Mouse (Mus musculus): ENCODE data around the gene Ghrh. TPM values are rescaled to one million over a fixed set of nuclear protein-coding genes. Genes with fewer than 3 reads are reported as not detected.

Gene Ghrh
- polyA plus RNA-seq, 1 experiment from 2014 or later, result 0.49 TPM

DNA sequence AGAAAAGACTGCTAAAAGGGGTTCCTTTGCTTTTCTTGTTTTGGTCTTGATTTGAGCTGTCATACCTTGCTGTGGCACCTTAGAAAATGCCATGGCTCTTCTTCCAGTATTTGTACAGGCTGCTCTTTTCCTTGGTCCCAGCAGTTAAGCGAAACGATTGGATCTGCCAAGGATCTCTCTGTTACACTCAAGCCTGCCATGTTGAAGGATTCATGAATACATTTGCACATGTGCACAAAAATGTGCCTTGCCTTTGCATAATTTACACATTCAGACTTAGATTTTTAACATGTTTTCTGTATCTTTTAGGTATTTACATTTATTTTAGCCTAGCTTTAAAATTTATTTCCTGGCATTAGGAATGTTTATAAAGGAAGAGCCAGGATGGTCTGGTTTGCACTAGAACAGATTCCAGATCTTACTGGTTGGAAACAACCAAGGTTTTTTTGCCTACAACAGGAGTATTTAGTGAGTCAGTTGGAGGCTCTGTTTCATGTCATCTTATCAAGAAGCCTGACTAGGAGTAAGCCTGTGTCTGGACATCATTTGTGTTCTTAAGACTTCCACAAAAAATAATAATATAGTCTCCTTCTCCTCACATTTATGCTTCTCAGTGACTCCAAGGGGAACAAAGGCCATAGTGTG lies 38.9 kb downstream of the Ghrh start:
- Histone ChIP-seq H3K9me3 (ENCODE audit: control insufficient read depth, low read length) (no peaks in the 10 kb centered on the region), H3K4me3 (ENCODE audit: low read depth, low read length) (no peak overlapping the region), H3K27ac (replicated peaks) (no peak overlapping the region), H3K27me3 (ENCODE audit: control insufficient read depth, insufficient read depth, low read length) (no peaks in the 10 kb centered on the region), H3K36me3 (ENCODE audit: control insufficient read depth, insufficient read depth, low read length) (peaks cover 15% of the 10 kb centered on the region), H3K9ac (ENCODE audit: low read length) (no peak overlapping the region), H3K4me1 (replicated peaks; ENCODE audit: control insufficient read depth, insufficient read depth) (no peaks in the 10 kb centered on the region), H3K4me2 (replicated peaks; ENCODE audit: low read depth) (no peak overlapping the region)
- TF ChIP-seq EP300 (optimal IDR thresholded peaks at IDR 0.05) (no peak), CTCF (IDR thresholded peaks at IDR 0.05; ENCODE audit: low read depth) (no peak)
- 37% methylated on average over 2 of the region's 2 CpGs for WGBS
- DNase-seq (ENCODE audit: low spot score) (no peak), ATAC-seq (ENCODE audit: low FRiP score, low TSS enrichment) (no peak; the same call in 1 of the 2 replicates)

DNA sequence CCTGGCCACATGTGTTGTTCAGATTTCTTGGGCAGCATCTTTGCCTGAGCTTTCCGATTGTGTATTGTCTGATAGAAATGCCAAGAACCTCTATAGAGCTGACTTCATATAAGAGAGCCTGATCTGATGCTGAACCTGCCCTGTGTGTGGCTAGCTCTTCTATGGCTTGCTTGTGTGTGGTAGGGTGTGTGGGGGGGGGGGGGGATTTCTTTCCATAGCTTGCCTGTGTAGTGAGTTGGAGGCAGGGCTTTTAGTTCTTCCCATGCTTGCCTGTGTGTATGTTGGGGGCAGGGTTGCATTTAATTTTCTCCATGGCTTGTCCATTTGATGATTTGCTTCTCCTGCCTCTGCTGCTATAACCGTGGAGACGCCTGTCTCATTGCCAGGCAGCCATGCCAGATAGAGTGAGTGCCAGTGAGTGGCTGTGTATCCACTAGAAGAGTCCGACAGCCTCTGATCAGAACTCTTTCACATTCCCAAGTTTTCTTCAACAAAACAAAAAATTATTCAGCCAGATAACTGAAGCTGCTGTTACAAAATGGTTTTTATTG lies 39.5 kb downstream of the Ghrh start:
- TF ChIP-seq CTCF (IDR thresholded peaks at IDR 0.05; ENCODE audit: low read depth) (no peak), EP300 (optimal IDR thresholded peaks at IDR 0.05) (no peak)
- 66% methylated on average over 4 of the region's 4 CpGs for WGBS
- H3K9me3 ChIP-seq (ENCODE audit: control insufficient read depth, low read length), result no peaks in the 10 kb centered on the region
- H3K27ac ChIP-seq (replicated peaks), result no peak overlapping the region; the same call in 1 of the 2 replicates
- H3K4me1 ChIP-seq (replicated peaks; ENCODE audit: control insufficient read depth, insufficient read depth), result no peaks in the 10 kb centered on the region
- no peak overlapping the region for H3K9ac ChIP-seq (ENCODE audit: low read length)
- no peak overlapping the region for H3K4me2 ChIP-seq (replicated peaks; ENCODE audit: low read depth)
- ATAC-seq (ENCODE audit: low FRiP score, low TSS enrichment), result no peak
- peaks cover 18% of the 10 kb centered on the region for H3K36me3 ChIP-seq (ENCODE audit: control insufficient read depth, insufficient read depth, low read length)
- DNase-seq (ENCODE audit: low spot score), result no peak
- H3K4me3 ChIP-seq (ENCODE audit: low read depth, low read length), result no peak overlapping the region
- no peaks in the 10 kb centered on the region for H3K27me3 ChIP-seq (ENCODE audit: control insufficient read depth, insufficient read depth, low read length)

DNA sequence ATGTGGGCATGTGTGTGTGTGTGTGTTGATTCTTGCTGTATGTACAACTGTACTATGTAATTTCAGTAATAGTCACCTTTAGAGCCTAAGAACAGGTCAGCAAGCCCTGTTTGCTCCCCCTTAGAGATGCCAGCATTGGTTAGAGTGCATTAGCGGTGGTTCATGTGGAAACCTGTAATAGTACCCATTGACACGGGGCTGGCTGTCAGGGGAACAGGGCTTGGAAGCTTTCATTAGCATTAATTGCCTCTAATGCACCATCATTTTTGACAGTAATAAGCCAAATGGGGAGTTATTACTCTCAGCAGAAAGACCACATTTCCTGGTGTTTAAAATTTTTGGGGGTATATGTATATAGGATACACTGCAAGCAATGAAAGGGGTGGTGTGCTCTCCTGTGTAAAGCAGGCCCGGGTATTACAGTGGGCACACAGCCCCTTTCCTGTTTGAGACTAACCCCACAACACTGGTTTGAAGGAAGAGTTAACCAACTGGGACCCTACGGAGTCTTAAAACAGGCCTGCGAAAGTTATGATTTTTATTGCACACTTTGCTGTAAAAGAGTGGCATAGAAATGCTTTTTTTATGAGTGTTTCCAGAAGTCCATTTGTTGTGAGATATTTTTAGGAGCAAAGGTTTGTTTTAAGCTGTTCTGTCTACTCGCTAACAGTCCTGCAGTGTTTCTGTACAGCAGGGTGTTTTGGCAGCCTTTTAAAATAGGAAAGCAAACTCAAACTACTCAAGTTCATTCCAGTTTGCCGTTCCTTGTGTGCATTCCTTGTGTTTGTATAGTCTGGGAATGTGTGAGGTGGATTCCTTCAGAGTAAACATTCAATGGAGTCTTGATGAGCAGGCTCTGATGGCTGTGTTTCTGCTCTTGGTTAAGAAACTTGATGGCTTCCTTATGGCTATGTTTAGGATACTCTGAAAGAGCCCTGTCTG lies 40.9 kb downstream of the Ghrh start:
- no peak overlapping the region for H3K9ac ChIP-seq (ENCODE audit: low read length)
- H3K9me3 ChIP-seq (ENCODE audit: control insufficient read depth, low read length), result no peaks in the 10 kb centered on the region
- peak; percentile 57 for ATAC-seq (ENCODE audit: low FRiP score, low TSS enrichment)
- no peaks in the 10 kb centered on the region for H3K4me1 ChIP-seq (replicated peaks; ENCODE audit: control insufficient read depth, insufficient read depth)
- no peak overlapping the region for H3K4me3 ChIP-seq (ENCODE audit: low read depth, low read length)
- H3K27ac ChIP-seq (replicated peaks), result no peak overlapping the region; the same call in 1 of the 2 replicates
- no peak overlapping the region for H3K4me2 ChIP-seq (replicated peaks; ENCODE audit: low read depth)
- H3K36me3 ChIP-seq (ENCODE audit: control insufficient read depth, insufficient read depth, low read length), result peaks cover 27% of the 10 kb centered on the region
- TF ChIP-seq CTCF (IDR thresholded peaks at IDR 0.05; ENCODE audit: low read depth), result no peak
- no peak for TF ChIP-seq EP300 (optimal IDR thresholded peaks at IDR 0.05)
- WGBS, result 41% methylated on average over 7 of the region's 7 CpGs
- DNase-seq (ENCODE audit: low spot score), result no peak
- H3K27me3 ChIP-seq (ENCODE audit: control insufficient read depth, insufficient read depth, low read length), result no peaks in the 10 kb centered on the region

DNA sequence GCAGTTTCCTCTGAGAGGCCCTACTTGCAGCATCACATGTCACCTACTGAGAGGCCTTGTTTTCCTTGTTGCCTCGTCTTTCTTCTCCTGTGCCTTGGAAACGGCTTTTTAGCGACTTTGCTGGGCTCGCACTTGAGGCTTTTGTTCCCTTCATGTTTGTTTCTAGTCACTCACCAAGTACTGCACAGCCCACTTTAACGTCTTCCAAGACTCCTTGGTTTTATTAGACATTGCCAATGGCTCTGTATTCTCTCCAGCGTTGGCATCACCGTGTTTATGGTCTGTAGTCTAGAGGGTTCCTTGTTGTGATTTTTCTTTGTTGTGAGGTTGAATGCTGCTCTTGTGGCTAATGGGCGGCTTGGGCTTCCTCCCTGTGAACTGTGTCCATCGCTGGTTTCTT lies 44.2 kb downstream of the Ghrh start:
- 79% methylated on average over 9 of the region's 9 CpGs for WGBS
- no peaks in the 10 kb centered on the region for H3K4me1 ChIP-seq (replicated peaks; ENCODE audit: control insufficient read depth, insufficient read depth)
- no peak overlapping the region for H3K27ac ChIP-seq (replicated peaks)
- H3K27me3 ChIP-seq (ENCODE audit: control insufficient read depth, insufficient read depth, low read length), result no peaks in the 10 kb centered on the region
- no peak overlapping the region for H3K9ac ChIP-seq (ENCODE audit: low read length)
- no peak overlapping the region for H3K4me2 ChIP-seq (replicated peaks; ENCODE audit: low read depth)
- no peak for TF ChIP-seq CTCF (IDR thresholded peaks at IDR 0.05; ENCODE audit: low read depth)
- no peak for TF ChIP-seq EP300 (optimal IDR thresholded peaks at IDR 0.05)
- no peak overlapping the region for H3K4me3 ChIP-seq (ENCODE audit: low read depth, low read length)
- peaks cover 40% of the 10 kb centered on the region for H3K36me3 ChIP-seq (ENCODE audit: control insufficient read depth, insufficient read depth, low read length)
- H3K9me3 ChIP-seq (ENCODE audit: control insufficient read depth, low read length), result no peaks in the 10 kb centered on the region
- no peak for DNase-seq (ENCODE audit: low spot score)
- no peak for ATAC-seq (ENCODE audit: low FRiP score, low TSS enrichment)

DNA sequence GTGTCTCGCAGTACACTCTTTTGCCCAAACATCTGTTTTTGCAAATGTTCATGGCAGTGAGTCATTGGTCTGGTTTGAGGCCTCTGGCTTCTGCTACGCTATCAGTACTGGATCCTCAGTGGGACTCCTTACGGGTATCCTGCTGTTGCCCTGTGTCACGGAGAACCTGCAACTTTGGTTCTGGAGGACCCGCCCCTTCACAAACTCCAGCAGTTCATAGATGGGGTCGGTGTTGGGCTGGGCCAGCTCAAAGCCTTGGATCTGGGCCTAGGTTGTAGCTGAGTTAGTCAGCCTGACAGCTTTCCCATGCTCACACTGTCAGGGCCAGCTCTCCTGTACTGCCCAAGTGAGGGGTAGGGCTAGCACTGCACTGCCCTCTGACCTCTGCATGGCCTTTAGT lies 47.3 kb downstream of the Ghrh start:
- Histone ChIP-seq H3K9ac (ENCODE audit: low read length) (no peak overlapping the region), H3K27me3 (ENCODE audit: control insufficient read depth, insufficient read depth, low read length) (no peaks in the 10 kb centered on the region), H3K36me3 (ENCODE audit: control insufficient read depth, insufficient read depth, low read length) (peaks cover 46% of the 10 kb centered on the region), H3K4me2 (replicated peaks; ENCODE audit: low read depth) (no peak overlapping the region), H3K9me3 (ENCODE audit: control insufficient read depth, low read length) (no peaks in the 10 kb centered on the region), H3K4me1 (replicated peaks; ENCODE audit: control insufficient read depth, insufficient read depth) (no peaks in the 10 kb centered on the region), H3K4me3 (ENCODE audit: low read depth, low read length) (no peak overlapping the region), H3K27ac (replicated peaks) (no peak overlapping the region)
- TF ChIP-seq CTCF (IDR thresholded peaks at IDR 0.05; ENCODE audit: low read depth) (no peak), EP300 (optimal IDR thresholded peaks at IDR 0.05) (no peak)
- ATAC-seq (ENCODE audit: low FRiP score, low TSS enrichment), result 0 out of 2 replicates have a peak, but pooled peaks have one; percentile 21
- 80% methylated on average over 6 of the region's 6 CpGs for WGBS
- no peak for DNase-seq (ENCODE audit: low spot score)

Measured in stomach, postnatal 0 days (tissue).